Mouse (Mus musculus): ENCODE measurements around the gene Gprin1. TPM values are rescaled to one million over a fixed set of nuclear protein-coding genes. Genes with fewer than 3 reads are reported as not detected.

Gprin1 gene
- total RNA-seq (2023), result not detected

DNA sequence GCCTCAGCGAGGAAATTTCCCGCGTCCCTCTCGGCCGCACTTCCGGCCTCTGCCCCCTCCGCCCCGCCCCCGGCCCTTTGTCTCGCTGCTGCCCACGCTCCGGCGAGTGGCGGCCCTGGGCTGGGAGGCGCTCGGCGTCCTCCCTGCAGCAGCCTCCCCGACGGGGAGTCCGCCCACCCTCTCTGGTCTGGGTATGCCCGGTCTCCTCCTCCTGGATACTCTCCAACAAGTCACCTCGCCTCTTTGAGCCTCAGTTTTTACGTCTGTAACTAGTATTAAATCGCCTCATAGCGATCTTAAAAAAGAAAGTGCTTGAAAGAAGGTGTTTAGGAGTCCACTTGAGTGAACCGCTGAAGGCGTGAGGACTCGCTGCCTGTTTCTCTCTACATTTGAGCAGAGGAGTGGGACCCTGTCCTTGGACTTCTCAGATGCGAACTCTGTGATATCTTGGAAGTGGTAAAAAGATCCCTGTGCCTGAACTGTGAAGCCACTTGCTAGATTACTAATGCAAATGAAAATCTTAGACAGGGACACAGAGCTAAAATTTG lies at the start of gene Gprin1:
Gene Gprin1, minus strand, starts transcription at position 11 of the 548 bp plus-strand sequence.

DNA sequence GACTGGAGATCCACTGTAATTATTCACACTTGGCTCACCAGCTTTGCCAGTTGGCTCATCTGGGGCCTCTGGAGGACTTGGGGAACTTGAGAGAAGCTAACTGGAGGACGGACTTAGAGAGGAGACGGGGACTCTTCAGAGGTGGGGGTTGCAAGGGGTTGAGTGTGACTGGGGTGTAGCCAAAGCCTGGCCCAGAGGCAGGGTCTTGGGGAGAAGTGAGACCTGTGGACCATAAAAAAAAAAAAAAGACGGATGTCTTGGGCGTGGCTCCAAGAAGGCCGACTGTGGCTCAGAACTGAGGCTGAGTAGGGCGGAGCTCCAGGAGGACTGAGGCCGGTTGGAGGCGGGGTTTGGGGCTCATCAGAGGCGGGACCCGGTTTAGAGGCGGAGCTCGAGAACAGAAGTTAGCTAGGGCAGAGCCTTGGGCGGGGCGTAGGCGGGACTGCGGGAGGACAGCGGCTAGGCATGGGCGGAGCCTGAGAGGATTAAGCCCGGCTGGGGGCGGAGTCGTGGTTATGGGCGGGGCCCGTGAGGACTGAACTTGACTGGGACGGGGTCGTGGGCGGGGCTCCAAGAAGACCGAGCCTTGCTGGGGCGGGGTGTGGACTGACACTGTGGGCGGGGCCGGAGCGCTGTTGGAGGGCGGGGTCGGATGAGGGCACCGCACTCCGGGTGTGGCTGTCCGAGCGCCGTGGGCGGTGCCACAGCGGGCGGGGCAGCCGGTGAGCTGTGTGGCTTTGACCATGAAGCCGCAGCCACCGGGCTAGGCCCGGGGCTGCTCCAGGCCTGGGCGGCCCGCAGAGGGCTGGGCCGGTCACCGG lies 39.3 kb upstream of the Gprin1 start, which contains the start of gene Tspan17:
Gene Tspan17, plus strand, starts transcription at position 638 of the 821 bp plus-strand sequence.

DNA sequence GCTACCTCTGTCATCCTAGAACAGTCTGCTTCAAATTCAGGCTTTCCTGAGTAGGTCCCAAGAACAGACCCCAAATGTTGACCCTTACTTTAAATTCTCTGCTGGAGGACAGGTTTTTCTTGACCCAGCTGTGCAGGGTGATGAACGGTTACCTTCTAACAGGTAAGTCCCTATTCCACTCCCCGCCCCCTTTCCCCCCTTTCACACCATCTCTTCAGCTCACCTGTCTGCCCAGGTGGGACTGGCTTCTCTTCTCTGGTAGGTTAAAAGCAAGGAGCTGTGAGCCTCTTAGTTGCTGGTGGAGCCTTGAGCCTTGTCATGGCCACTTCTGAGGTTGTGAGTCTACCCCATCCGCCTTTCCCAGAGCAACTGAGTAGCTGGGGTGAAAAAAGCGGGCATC lies 34.0 kb upstream of the Gprin1 start, which contains the start of gene Eif4e1b:
Gene Eif4e1b, plus strand, starts transcription at position 301 of the 400 bp plus-strand sequence.

DNA sequence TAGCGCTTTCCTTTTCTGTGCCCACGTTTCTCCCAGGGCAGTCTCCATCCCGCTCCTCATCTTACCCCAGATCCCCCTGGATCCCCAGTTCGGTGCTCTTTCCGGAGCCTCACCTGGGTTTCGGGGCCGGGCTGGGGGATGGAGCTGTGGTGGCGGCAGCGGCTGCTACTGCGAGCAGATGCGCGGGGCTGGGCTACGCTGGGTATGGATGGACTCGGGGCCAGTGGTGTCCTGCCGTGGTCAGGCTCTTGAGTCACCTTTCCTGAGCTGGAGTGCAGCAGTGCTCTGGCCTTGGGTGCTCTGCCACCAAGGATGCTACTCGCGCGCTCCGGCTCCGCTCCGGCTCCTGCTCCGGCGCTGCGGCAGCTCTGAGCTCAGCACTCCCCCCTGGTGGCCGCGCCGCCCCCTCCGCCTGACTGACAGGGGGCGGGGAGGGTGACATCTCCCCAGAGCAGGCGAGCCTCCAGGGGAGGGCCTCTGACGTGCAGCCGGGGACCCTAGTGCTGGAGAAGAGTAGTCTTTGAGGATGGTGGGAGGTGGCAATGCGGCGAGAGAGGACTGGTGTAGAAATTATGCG lies 16.6 kb upstream of the Gprin1 start, which contains the start of gene Sncb:
Gene Sncb, minus strand, starts transcription at position 404 of the 577 bp plus-strand sequence.

DNA sequence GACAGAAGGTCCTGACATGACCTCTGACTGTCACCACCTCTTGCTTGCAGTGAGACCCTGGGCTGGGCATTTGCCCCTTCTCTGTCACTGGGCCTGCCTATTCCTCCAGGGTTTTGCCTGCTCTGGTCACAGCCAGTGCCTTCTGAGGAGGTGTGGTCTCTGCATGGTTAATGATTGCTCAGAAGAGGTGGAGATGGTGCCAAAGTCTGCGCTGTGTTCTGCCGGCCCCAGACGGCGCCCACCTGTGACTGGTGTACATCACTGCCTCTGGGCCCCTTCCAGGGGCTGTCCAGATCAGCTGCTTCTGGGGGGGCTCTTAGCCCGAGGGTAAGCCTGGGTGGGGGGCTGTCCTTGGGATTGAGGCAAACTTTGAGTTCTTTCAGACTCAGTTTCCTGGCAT lies 48.4 kb downstream of the Gprin1 start, which contains the start of gene Cdhr2:
Gene Cdhr2, plus strand, starts transcription at position 219 of the 400 bp plus-strand sequence.

DNA sequence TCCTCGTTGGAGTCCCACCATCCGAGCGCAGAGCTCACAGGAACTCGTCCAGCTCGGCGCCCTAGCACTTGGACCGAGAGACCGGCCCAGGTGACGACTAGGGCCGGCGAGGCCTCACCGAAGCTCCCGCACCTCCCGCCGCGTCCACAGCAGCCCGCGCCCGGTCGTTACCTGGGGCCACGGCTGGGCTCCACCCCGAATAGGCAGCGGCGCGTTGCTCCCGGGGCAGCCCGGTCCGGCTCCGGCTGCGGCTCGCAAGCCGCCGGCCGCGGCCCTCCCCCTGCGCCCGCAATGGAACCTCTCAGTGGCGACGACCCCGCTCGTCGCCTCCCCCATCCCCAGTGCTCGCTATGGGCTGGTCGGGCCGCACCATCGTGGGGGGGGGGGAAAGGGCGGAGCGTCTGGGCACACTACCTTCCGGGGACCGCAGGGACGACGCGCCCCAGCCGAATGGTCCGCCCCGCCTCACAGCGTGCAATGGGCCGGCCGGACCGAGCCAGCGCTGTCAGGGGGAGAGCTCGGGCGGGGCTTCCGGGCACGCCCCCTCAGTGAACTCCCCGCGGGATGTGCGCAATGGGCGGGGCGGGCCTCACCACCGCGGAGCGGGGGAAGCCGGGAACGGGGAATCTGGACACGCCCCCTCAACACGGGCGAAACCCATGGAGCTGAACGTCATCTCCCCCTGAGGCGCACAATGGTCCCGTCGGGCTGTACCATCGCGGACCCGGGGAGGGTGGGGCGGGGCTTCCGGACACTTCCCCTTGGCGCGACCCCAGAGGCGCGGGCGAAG lies 55.9 kb downstream of the Gprin1 start, which contains the start of gene Rnf44:
Gene Rnf44, minus strand, starts transcription at position 350 of the 790 bp plus-strand sequence.

Other genes with a start within 250 kb of the Gprin1 start
- 10 to 100 TPM; 30.9 to 33.8 TPM for gene Simc1, start 246.1 kb downstream of the Gprin1 start, total RNA-seq (2023)
- 10 to 100 TPM; 37.7 to 46.2 TPM for gene 4833439L19Rik, start 184.4 kb downstream of the Gprin1 start, total RNA-seq (2023)
- 1 to 10 TPM; 1.9 to 3.9 TPM for gene Arl10, start 174.9 kb downstream of the Gprin1 start, total RNA-seq (2023)
- gene Nop16, start 159.8 kb downstream of the Gprin1 start, total RNA-seq (2023), result 10 to 100 TPM; 16.2 to 25.1 TPM
- gene Higd2a, start 159.7 kb downstream of the Gprin1 start, total RNA-seq (2023), result 10 to 100 TPM; 84.3 to 84.7 TPM
- gene Cltb, start 138.5 kb downstream of the Gprin1 start, total RNA-seq (2023), result 10 to 100 TPM; 35.8 to 40.6 TPM
- 10 to 100 TPM; 49.8 to 67.3 TPM for gene Faf2, start 128.1 kb downstream of the Gprin1 start, total RNA-seq (2023)
- gene Rnf44, start 56.0 kb downstream of the Gprin1 start, total RNA-seq (2023), result 100 to 1,000 TPM; 223 to 234 TPM
- not detected for gene Cdhr2, start 48.4 kb downstream of the Gprin1 start, total RNA-seq (2023)
- not detected for gene Sncb, start 16.7 kb upstream of the Gprin1 start, total RNA-seq (2023)
- not detected for gene Eif4e1b, start 34.1 kb upstream of the Gprin1 start, total RNA-seq (2023)
- 1 to 10 TPM in 1 of 2 experiments, under 1 TPM in 1; 0.84 to 2.1 TPM for gene Tspan17, start 39.5 kb upstream of the Gprin1 start, total RNA-seq (2023)
- 1 to 10 TPM; 1.2 to 4.3 TPM for gene Unc5a, start 199.5 kb upstream of the Gprin1 start, total RNA-seq (2023)